Mouse (Mus musculus): ENCODE data around the gene Hyal3.
"Not testable (repeated sequence)": the region's sequence is repeated elsewhere in the genome, so short reads cannot be mapped to it uniquely, and the experiment has no call there.

Gene Hyal3

GRCm38 (mm10) chr9:107551117-107551889 lies 29.3 kb upstream of the Hyal3 start, which contains the start of gene Rassf1:
Rassf1 (plus strand) TSS chr9:107551555.
- DNase-seq = peak; percentile 87

- DNase-seq = no peak
Measured at GRCm38 (mm10) chr9:107551890-107552355, 28.7 kb upstream of the Hyal3 start.

- no peak for DNase-seq
Measured at GRCm38 (mm10) chr9:107552690-107553393, 27.8 kb upstream of the Hyal3 start.

- no peak for DNase-seq
Measured at GRCm38 (mm10) chr9:107553541-107554318, 26.9 kb upstream of the Hyal3 start.

- peak; percentile 98 for DNase-seq
Measured at GRCm38 (mm10) chr9:107554319-107554825, 26.2 kb upstream of the Hyal3 start.

- peak; percentile 82 for DNase-seq
Measured at GRCm38 (mm10) chr9:107555031-107555457, 25.6 kb upstream of the Hyal3 start.

GRCm38 (mm10) chr9:107555701-107556100 lies 24.9 kb upstream of the Hyal3 start:
- no peak for DNase-seq

GRCm38 (mm10) chr9:107556346-107556745 lies 24.3 kb upstream of the Hyal3 start:
- DNase-seq = no peak

GRCm38 (mm10) chr9:107563029-107563581 lies 17.5 kb upstream of the Hyal3 start, which contains the start of gene Tusc2:
Tusc2 (plus strand) TSS chr9:107563255.
- peak; percentile 97 for DNase-seq

GRCm38 (mm10) chr9:107565556-107565955 lies 15.1 kb upstream of the Hyal3 start:
- DNase-seq = not testable (repeated sequence)

- peak; percentile 92 for DNase-seq
Measured at GRCm38 (mm10) chr9:107566041-107566709, 14.4 kb upstream of the Hyal3 start.

GRCm38 (mm10) chr9:107566855-107567254 lies 13.8 kb upstream of the Hyal3 start:
- DNase-seq = peak; percentile 76

- DNase-seq = peak; percentile 88
Measured at GRCm38 (mm10) chr9:107567702-107568319, 12.8 kb upstream of the Hyal3 start, which contains the start of gene Hyal2. Hyal2 (plus strand) TSS chr9:107567945.

GRCm38 (mm10) chr9:107568331-107569261 lies 12.0 kb upstream of the Hyal3 start:
- DNase-seq = peak; percentile 92

GRCm38 (mm10) chr9:107569270-107569669 lies 11.3 kb upstream of the Hyal3 start:
- DNase-seq = no peak

GRCm38 (mm10) chr9:107570016-107570415 lies 10.6 kb upstream of the Hyal3 start:
- no peak for DNase-seq

GRCm38 (mm10) chr9:107570845-107571244 lies 9.8 kb upstream of the Hyal3 start:
- no peak for DNase-seq

- no peak for DNase-seq
Measured at GRCm38 (mm10) chr9:107571534-107572326, 8.9 kb upstream of the Hyal3 start.

- DNase-seq = no peak
Measured at GRCm38 (mm10) chr9:107572327-107572662, 8.3 kb upstream of the Hyal3 start.

All from kidney, postnatal 14 days (tissue).